Mouse (Mus musculus) limb, embryonic 14.5 days (tissue): ENCODE results near the gene Fam20a. TPM values are rescaled to one million over a fixed set of nuclear protein-coding genes. Genes with fewer than 3 reads are reported as not detected.

Experiments
- ATAC-seq: fragments of 200-750 bp; cut with Nextera tagmentation; 2 replicates; pipeline ENCODE4 v1.8.0; 2017; ENCODE audit warnings: low read depth, moderate number of reproducible peaks, moderate TSS enrichment; ENCODE audit not compliant: low FRiP score
- DNase-seq: peaks from one replicate; pipeline ENCODE4 v3.0.0-alpha.2; 2015; ENCODE audit warnings: low spot score
- H3K27ac ChIP-seq: fragments of 300-500 bp; sonication (generic); replicated peaks from 2 replicates; pipeline ENCODE4 v1.5.1; 2014; ENCODE audit warnings: low read depth, mild to moderate bottlenecking, low read length, moderate library complexity, mixed read lengths
- H3K27me3 ChIP-seq: fragments of 300-500 bp; sonication (generic); 2 replicates; pipeline ENCODE4 v1.6.1; 2014; ENCODE audit warnings: low read length, mixed read lengths; ENCODE audit not compliant: control insufficient read depth, insufficient read depth
- H3K36me3 ChIP-seq: fragments of 300-500 bp; sonication (generic); 2 replicates; pipeline ENCODE4 v1.6.1; 2014; ENCODE audit warnings: mild to moderate bottlenecking, low read length, moderate library complexity, mixed read lengths; ENCODE audit not compliant: control insufficient read depth, insufficient read depth
- H3K4me1 ChIP-seq: fragments of 300-500 bp; sonication (generic); 2 replicates; pipeline ENCODE4 v1.6.1; 2014; ENCODE audit warnings: antibody characterized with exemption, low read length, mixed read lengths; ENCODE audit not compliant: control insufficient read depth, insufficient read depth
- H3K4me2 ChIP-seq: fragments of 300-500 bp; sonication (generic); replicated peaks from 2 replicates; pipeline ENCODE4 v1.6.1; 2014; ENCODE audit warnings: low read depth, mild to moderate bottlenecking, low read length, moderate library complexity; ENCODE audit not compliant: severe bottlenecking
- H3K4me3 ChIP-seq: fragments of 300-500 bp; sonication (generic); replicated peaks from 2 replicates; pipeline ENCODE4 v1.5.1; 2014; ENCODE audit warnings: low read length
- H3K9ac ChIP-seq: fragments of 300-500 bp; sonication (generic); 2 replicates; pipeline ENCODE4 v1.6.1; 2014; ENCODE audit warnings: mild to moderate bottlenecking, low read depth, low read length, moderate library complexity; ENCODE audit not compliant: severe bottlenecking
- H3K9me3 ChIP-seq: fragments of 300-500 bp; sonication (generic); 2 replicates; pipeline ENCODE4 v1.6.1; 2016; ENCODE audit warnings: low read length; ENCODE audit not compliant: control insufficient read depth
- POLR2A ChIP-seq: fragments of 200-500 bp; IDR thresholded peaks from 2 replicates; pipeline ENCODE4 v1.8.0; 2012; ENCODE audit warnings: inconsistent platforms, mild to moderate bottlenecking, moderate library complexity, borderline replicate concordance; ENCODE audit not compliant: insufficient read depth, insufficient read length; ENCODE audit errors: extremely low read depth
- WGBS: fragments of 180-500 bp; shearing (Covaris S2); extraction: QIAGEN DNeasy Blood & Tissue Kit; methylation state at CpG from one replicate; pipeline ENCODE4 v1.1.7; 2014; 5-methylcytosine and 5-hydroxymethylcytosine counted together
- polyA plus RNA-seq, 2 experiments: library from polyadenylated mRNA; depleted of rRNA in 1 of 2; stranded (reverse) in 1 of 2; unstranded in 1 of 2; fragments of >200 nt; fragmentation: Nextera tagmentation in 1 of 2; extraction: Ambion mirVana in 1 of 2; gene quantifications; 2 replicates each; pipeline versions ENCODE4 v1.2.1 to v1.2.3; 2012 to 2014

The Fam20a gene
- polyA plus RNA-seq, 2 experiments = 6.9 to 9.4 TPM

DNA sequence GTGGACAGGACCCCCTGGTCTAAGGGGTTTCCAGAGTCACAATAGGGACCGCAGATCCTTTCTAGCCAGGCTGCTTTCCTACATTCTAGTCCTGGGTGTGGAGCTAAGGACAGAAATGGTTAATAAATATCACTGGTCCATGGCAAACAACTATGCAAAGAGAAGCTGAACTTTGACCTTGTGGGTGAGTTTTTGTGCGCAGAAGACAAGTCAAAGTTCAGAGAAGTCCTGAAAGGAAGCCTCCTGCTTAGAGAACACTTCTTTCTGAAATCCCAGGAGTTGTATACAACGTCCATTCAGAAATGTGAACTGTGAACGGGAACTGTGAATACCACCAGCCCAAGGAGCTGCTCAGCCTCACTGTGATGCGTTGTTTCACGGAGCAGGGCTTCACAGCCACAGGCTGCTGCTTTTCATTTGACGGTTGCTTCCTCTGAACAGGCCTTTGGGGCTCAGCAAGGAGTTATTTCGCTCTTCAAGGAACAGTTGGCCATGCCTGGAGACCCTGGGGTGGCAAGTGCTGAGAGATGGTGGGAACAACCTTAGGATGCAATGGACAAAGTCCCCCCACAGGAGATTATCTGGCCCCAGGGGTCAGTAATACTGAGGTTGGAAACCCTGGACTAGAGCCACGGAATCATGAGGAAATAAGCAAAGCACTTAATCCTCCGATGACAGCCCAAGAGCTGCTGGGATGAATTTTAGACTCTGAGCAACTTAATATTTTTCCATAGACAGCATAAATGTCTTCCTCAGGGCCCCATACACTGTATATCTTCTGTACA is 19.9 kb downstream of the Fam20a start:
- Histone ChIP-seq H3K27me3 (no peaks in the 10 kb centered on the region), H3K9ac (no peak overlapping the region), H3K4me1 (0 out of 2 replicates have a peak, but pooled peaks cover 3% of the 10 kb centered on the region), H3K9me3 (no peaks in the 10 kb centered on the region), H3K4me3 (no peak overlapping the region), H3K27ac (no peak overlapping the region), H3K36me3 (no peaks in the 10 kb centered on the region), H3K4me2 (no peak overlapping the region)
- ATAC-seq (no peak), DNase-seq (no peak)
- no peak for TF ChIP-seq POLR2A
- WGBS = 60% methylated on average over 10 of the region's 10 CpGs

DNA sequence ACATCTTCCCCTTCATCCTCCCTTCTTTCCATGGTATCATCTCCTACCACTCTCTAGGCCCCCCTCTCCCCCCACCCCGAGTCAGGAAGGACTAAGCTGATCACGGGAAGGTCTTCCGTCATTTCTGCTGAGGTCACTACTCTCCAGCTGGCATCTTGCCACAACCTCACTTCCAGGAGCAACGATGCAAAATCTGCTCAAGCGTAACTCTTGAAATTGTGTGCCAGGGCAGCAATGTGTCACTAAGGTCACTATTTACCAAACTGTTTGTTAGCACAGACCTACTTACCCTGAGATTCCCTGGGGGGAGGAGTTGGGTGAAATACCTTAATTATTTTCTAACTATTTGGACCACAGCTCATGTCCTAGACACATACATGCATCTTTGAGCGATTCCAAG is 21.3 kb downstream of the Fam20a start:
- H3K4me2 ChIP-seq = no peak overlapping the region
- H3K27me3 ChIP-seq = no peaks in the 10 kb centered on the region

GRCm38 (mm10) chr11:109699784-109700183 is 22.3 kb downstream of the Fam20a start:
- Histone ChIP-seq H3K9ac (no peak overlapping the region), H3K4me3 (no peak overlapping the region), H3K27ac (no peak overlapping the region), H3K4me1 (0 out of 2 replicates have a peak, but pooled peaks cover 3% of the 10 kb centered on the region), H3K4me2 (no peak overlapping the region), H3K9me3 (no peaks in the 10 kb centered on the region), H3K36me3 (no peaks in the 10 kb centered on the region), H3K27me3 (no peaks in the 10 kb centered on the region)
- no peak for ATAC-seq
- no peak for DNase-seq
- 55% methylated on average over 2 of the region's 2 CpGs for WGBS
- TF ChIP-seq POLR2A = no peak

More for the DNA sequence above, 21.3 kb downstream of the Fam20a start:
- 63% methylated on average over 6 of the region's 6 CpGs for WGBS
- ATAC-seq (no peak), DNase-seq (no peak)
- Histone ChIP-seq H3K9ac (no peak overlapping the region), H3K27ac (no peak overlapping the region), H3K4me1 (0 out of 2 replicates have a peak, but pooled peaks cover 3% of the 10 kb centered on the region), H3K4me3 (no peak overlapping the region), H3K36me3 (no peaks in the 10 kb centered on the region), H3K9me3 (no peaks in the 10 kb centered on the region)
- TF ChIP-seq POLR2A = no peak

GRCm38 (mm10) chr11:109698740-109699139 is 23.3 kb downstream of the Fam20a start:
- no peaks in the 10 kb centered on the region for H3K9me3 ChIP-seq
- H3K9ac ChIP-seq = no peak overlapping the region
- no peak for DNase-seq
- no peaks in the 10 kb centered on the region for H3K36me3 ChIP-seq
- no peak overlapping the region for H3K4me3 ChIP-seq
- no peaks in the 10 kb centered on the region for H3K27me3 ChIP-seq
- no peak for ATAC-seq
- TF ChIP-seq POLR2A = no peak
- no peak overlapping the region for H3K4me2 ChIP-seq
- H3K27ac ChIP-seq = no peak overlapping the region
- H3K4me1 ChIP-seq = no peaks in the 10 kb centered on the region
- WGBS = 80% methylated on average over 10 of the region's 10 CpGs

DNA sequence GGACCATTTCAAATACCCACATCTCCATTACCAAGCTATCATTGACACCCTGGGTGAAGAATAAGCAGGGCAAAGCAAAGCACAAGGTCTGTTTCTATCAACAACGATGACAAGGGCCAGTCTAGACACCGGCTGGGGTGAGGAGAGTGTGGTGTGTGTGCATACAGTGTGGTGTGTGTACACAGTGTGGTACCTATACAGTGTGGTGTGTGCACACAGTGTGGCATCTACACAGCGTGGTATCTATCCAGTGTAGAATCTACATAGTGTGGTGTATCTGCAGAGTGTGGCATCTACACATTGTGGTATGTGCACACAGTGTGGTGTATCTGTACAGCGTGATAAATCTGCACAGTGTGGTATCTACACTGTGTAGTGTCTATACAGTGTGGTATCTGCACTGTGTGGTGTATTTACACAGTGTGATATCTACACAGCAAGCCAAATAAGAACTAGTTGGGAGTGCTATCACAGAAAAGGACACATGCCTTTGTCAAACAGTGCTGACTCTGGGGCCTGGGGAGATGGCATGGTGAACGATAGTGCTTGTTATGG is 24.9 kb downstream of the Fam20a start:
- Histone ChIP-seq H3K27ac (no peak overlapping the region), H3K4me1 (no peaks in the 10 kb centered on the region), H3K4me3 (no peak overlapping the region), H3K9me3 (no peaks in the 10 kb centered on the region), H3K9ac (no peak overlapping the region), H3K27me3 (no peaks in the 10 kb centered on the region), H3K4me2 (no peak overlapping the region), H3K36me3 (no peaks in the 10 kb centered on the region)
- WGBS = 91% methylated on average over 5 of the region's 5 CpGs
- ATAC-seq (no peak), DNase-seq (no peak)
- no peak for TF ChIP-seq POLR2A
